8 mouse cellular contexts compared by ENCODE assay signal in genomic region chr7:118001121-118001520, GRCm38 (mm10).
DNase-seq lines count a peak whose midpoint lies in the region; ATAC-seq lines count a peak whose summit lies in the region.

No protein-coding gene starts in this region.

- peak; percentile 21 for DNase-seq in ovary, postnatal 10 days (ENCODE audit: low spot score)
- DNase-seq in ovary, adult 18-20 months (ENCODE audit: low spot score), result no peak
- peak; percentile 70 to 73 for DNase-seq in adrenal gland, postnatal 36 days
- peak; percentile 26 for DNase-seq in induced T-regulatory cell, adult 2 months (ENCODE audit: low read depth)
- DNase-seq in mesoderm, embryonic 11.5 days (ENCODE audit: low read depth, low spot score), result peak; percentile 78
- DNase-seq in left cerebral cortex, postnatal 4 days, result no peak
- no peak for DNase-seq in frontal cortex, postnatal 36 days (ENCODE audit: low spot score in 2 of 2)

- no peak for ATAC-seq in megakaryocyte progenitor cell, adult 5-6 weeks (replicated peaks; ENCODE audit: poor library complexity)

- intact Hi-C loops in left cerebral cortex, postnatal 4 days (cut with DNase I), result no loop called here

Comparison
In these comparisons a context has a peak if more than half of its experiments do, and no peak if none do; other contexts are left out.
1. DNase-seq: peak in ovary, postnatal 10 days (single experiment), adrenal gland, postnatal 36 days (2 of 2), induced T-regulatory cell, adult 2 months (single experiment) and mesoderm, embryonic 11.5 days (single experiment); none in ovary, adult 18-20 months (single experiment), left cerebral cortex, postnatal 4 days (single experiment) and frontal cortex, postnatal 36 days (0 of 2).